Mouse (Mus musculus): ENCODE data around the gene Opcml.

DNA sequence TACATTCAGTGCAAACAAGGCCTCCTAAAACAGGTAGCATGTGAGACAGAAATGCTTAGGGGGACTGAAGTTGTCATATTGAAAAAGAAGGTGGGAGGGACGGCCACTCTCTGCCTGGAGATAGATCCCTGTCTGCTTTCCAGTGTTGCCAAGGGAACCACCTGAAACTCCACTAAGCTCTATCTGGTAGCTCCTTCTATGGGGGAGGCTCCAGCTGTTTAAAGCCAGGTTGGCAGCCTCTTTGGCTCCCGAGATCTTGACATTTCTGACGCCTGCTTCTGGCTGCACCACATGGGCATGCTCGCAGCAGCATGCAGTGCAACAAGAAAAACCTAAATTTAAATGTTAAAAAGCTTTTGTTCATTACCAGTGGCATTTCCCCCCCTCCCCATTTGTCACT, 537.4 kb downstream of the Opcml start:
- TF ChIP-seq MAFK (IDR thresholded peaks at IDR 0.05; ENCODE audit: insufficient read depth, low read depth, low read length) (no peak), ZNF384 (IDR thresholded peaks at IDR 0.05; ENCODE audit: low read depth, low read length) (no peak), HCFC1 (IDR thresholded peaks at IDR 0.05; ENCODE audit: borderline replicate concordance, insufficient read depth, low read length) (no peak), ZC3H11A (IDR thresholded peaks at IDR 0.05; ENCODE audit: borderline replicate concordance, low read depth, low read length) (no peak), CHD2 (IDR thresholded peaks at IDR 0.05; ENCODE audit: low read depth, low read length) (no peak)
